Mouse (Mus musculus): ENCODE results near the gene Terf2ip. TPM values are rescaled to one million over a fixed set of nuclear protein-coding genes. Genes with fewer than 3 reads are reported as not detected.

Terf2ip gene
- 10 to 100 TPM in 1 of 4 experiments, 1 to 10 TPM in 3; 8.6 to 10.6 (median 9.2) TPM for total RNA-seq (2022)

GRCm38 (mm10) chr8:112010997-112011815 lies at the start of gene Terf2ip, which contains the start of gene Kars:
Terf2ip (plus strand) TSS chr8:112011398.
Kars (minus strand) TSS chr8:112011323.
- DNase-seq (ENCODE audit: low spot score in 2 of 2): peak; percentile 78 to 87

GRCm38 (mm10) chr8:111962589-111962988 lies 48.6 kb upstream of the Terf2ip start:
- DNase-seq (ENCODE audit: low spot score in 2 of 2): no peak

GRCm38 (mm10) chr8:111963091-111963490 lies 48.1 kb upstream of the Terf2ip start:
- DNase-seq (ENCODE audit: low spot score in 2 of 2): no peak

GRCm38 (mm10) chr8:111963546-111963945 lies 47.7 kb upstream of the Terf2ip start:
- no peak for DNase-seq (ENCODE audit: low spot score in 2 of 2)

GRCm38 (mm10) chr8:111964351-111964750 lies 46.8 kb upstream of the Terf2ip start:
- no peak for DNase-seq (ENCODE audit: low spot score in 2 of 2)

- no peak for DNase-seq (ENCODE audit: low spot score in 2 of 2)
These were observed 46.2 kb upstream of the Terf2ip start for GRCm38 (mm10) chr8:111964849-111965561.

- no peak for DNase-seq (ENCODE audit: low spot score in 2 of 2)
These were observed 43.8 kb upstream of the Terf2ip start for GRCm38 (mm10) chr8:111967246-111967870.

GRCm38 (mm10) chr8:111968541-111968940 lies 42.7 kb upstream of the Terf2ip start:
- no peak for DNase-seq (ENCODE audit: low spot score in 2 of 2)

- no peak for DNase-seq (ENCODE audit: low spot score in 2 of 2)
These were observed 42.2 kb upstream of the Terf2ip start for GRCm38 (mm10) chr8:111968991-111969390.

- no peak for DNase-seq (ENCODE audit: low spot score in 2 of 2)
These were observed 37.1 kb upstream of the Terf2ip start for GRCm38 (mm10) chr8:111974138-111974537.

GRCm38 (mm10) chr8:111975706-111976105 lies 35.5 kb upstream of the Terf2ip start:
- no peak for DNase-seq (ENCODE audit: low spot score in 2 of 2)

- no peak for DNase-seq (ENCODE audit: low spot score in 2 of 2)
These were observed 34.9 kb upstream of the Terf2ip start for GRCm38 (mm10) chr8:111976326-111976725.

- DNase-seq (ENCODE audit: low spot score in 2 of 2): no peak
These were observed 33.1 kb upstream of the Terf2ip start for GRCm38 (mm10) chr8:111978147-111978546.

GRCm38 (mm10) chr8:111982116-111982515 lies 29.1 kb upstream of the Terf2ip start:
- no peak for DNase-seq (ENCODE audit: low spot score in 2 of 2)

GRCm38 (mm10) chr8:111984511-111984910 lies 26.7 kb upstream of the Terf2ip start:
- DNase-seq (ENCODE audit: low spot score in 2 of 2): no peak

GRCm38 (mm10) chr8:111989911-111990310 lies 21.3 kb upstream of the Terf2ip start:
- peak; percentile 49 to 56 for DNase-seq (ENCODE audit: low spot score in 2 of 2)

- no peak for DNase-seq (ENCODE audit: low spot score in 2 of 2)
These were observed 19.9 kb upstream of the Terf2ip start for GRCm38 (mm10) chr8:111991278-111991677.

- peak; percentile 49 to 63 for DNase-seq (ENCODE audit: low spot score in 2 of 2)
These were observed 19.0 kb upstream of the Terf2ip start, which contains the start of gene Adat1 for GRCm38 (mm10) chr8:111992013-111992702. Adat1 (minus strand) TSS chr8:111992302.

GRCm38 (mm10) chr8:111992703-111993039 lies 18.5 kb upstream of the Terf2ip start:
- DNase-seq (ENCODE audit: low spot score in 2 of 2): no peak

- no peak for DNase-seq (ENCODE audit: low spot score in 2 of 2)
These were observed 6.4 kb upstream of the Terf2ip start for GRCm38 (mm10) chr8:112004754-112005153.

GRCm38 (mm10) chr8:112005601-112006000 lies 5.6 kb upstream of the Terf2ip start:
- DNase-seq (ENCODE audit: low spot score in 2 of 2): peak; percentile 30 to 41

Data from gastrocnemius, adult 8-10 months (tissue).